ENCODE assay signal across 29 mouse cellular contexts in the genomic region with DNA sequence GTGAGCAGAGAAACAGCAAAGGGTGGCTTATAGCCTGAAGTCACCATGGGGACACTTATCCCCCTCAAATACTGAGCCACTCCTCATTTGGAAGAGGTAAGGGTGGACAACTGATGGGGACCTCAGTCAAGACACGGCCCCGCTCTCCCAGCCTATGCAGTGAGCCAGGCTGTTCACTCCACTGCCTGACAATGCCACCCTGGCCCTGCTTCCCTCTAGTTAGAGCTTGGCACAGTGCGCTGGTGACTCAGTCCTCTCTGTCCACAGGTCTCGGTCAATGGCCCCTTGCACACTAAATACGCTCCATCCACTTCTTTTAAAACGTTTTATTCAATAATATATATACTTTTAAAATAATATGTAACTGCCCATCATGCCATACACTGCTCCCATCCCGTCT. TPM values are rescaled to one million over a fixed set of nuclear protein-coding genes. Genes with fewer than 3 reads are reported as not detected.
DNase-seq lines count a peak whose midpoint lies in the region; TF ChIP-seq lines count a peak whose summit lies in the region.
"Had no signal": no experiment of that assay in that cellular context is flagged by ENCODE, and none has a peak within 500 bp of the region (broad histone marks: within the 10 kb centered on the region; RNA-seq: fewer than 3 reads in every experiment).

No protein-coding gene starts in this region.

- H3K36me3 ChIP-seq in heart, embryonic 10.5 days: peaks cover 55% of the 10 kb centered on the region
- no peaks in the 10 kb centered on the region for H3K36me3 ChIP-seq in heart, adult 2 months (ENCODE audit: control insufficient read depth, insufficient read depth, low read length)

- H3K4me3 ChIP-seq in heart, embryonic 10.5 days: no peak overlapping the region
- no peak overlapping the region for H3K4me3 ChIP-seq in heart, adult 2 months
- H3K4me3 ChIP-seq: embryonic facial prominence, embryonic 10.5 days; embryonic facial prominence, embryonic 13.5 days; erythroblast, embryonic 14.5 days; forebrain, embryonic 13.5 days; heart, embryonic 12.5 days; heart, embryonic 15.5 days; hindbrain, embryonic 10.5 days; hindbrain, embryonic 13.5 days; intestine, embryonic 15.5 days had no signal

- no peak overlapping the region for H3K27ac ChIP-seq in heart, embryonic 10.5 days
- H3K27ac ChIP-seq in heart, adult 2 months: no peak overlapping the region
- H3K27ac ChIP-seq: embryonic facial prominence, embryonic 10.5 days; embryonic facial prominence, embryonic 13.5 days; forebrain, embryonic 13.5 days; heart, embryonic 15.5 days; hindbrain, embryonic 10.5 days; hindbrain, embryonic 13.5 days; intestine, embryonic 15.5 days had no signal

- no peak overlapping the region for H3K9ac ChIP-seq in heart, adult 2 months (ENCODE audit: low read depth, low read length)
- H3K9ac ChIP-seq: embryonic facial prominence, embryonic 13.5 days; forebrain, embryonic 13.5 days; heart, embryonic 12.5 days; heart, embryonic 15.5 days; hindbrain, embryonic 13.5 days; intestine, embryonic 15.5 days had no signal

- intact Hi-C loops in heart, adult 2 months (cut with DNase I): no loop called here

- no peaks in the 10 kb centered on the region for H3K4me1 ChIP-seq in heart, embryonic 10.5 days
- H3K4me1 ChIP-seq in heart, adult 2 months (ENCODE audit: control insufficient read depth, insufficient read depth, low read length): no peaks in the 10 kb centered on the region
- H3K4me1 ChIP-seq: embryonic facial prominence, embryonic 10.5 days; embryonic facial prominence, embryonic 13.5 days; forebrain, embryonic 13.5 days; heart, embryonic 12.5 days; heart, embryonic 15.5 days; hindbrain, embryonic 10.5 days; hindbrain, embryonic 13.5 days; intestine, embryonic 15.5 days had no signal

- H3K27me3 ChIP-seq in heart, embryonic 10.5 days (ENCODE audit: insufficient read depth, poor library complexity, severe bottlenecking): no peaks in the 10 kb centered on the region
- no peaks in the 10 kb centered on the region for H3K27me3 ChIP-seq in heart, adult 2 months (ENCODE audit: control insufficient read depth, insufficient read depth, low read length)
- H3K27me3 ChIP-seq: CH12.LX; embryonic facial prominence, embryonic 13.5 days; forebrain, embryonic 13.5 days; heart, embryonic 12.5 days; heart, embryonic 15.5 days; hindbrain, embryonic 13.5 days; intestine, embryonic 15.5 days; Patski had no signal

- peak; percentile 59 for DNase-seq in heart, embryonic 10.5 days (ENCODE audit: low spot score)
- DNase-seq in heart, adult 2 months: no peak
- DNase-seq in adrenal gland, adult 2 months: peak; percentile 83
- peak; percentile 59 for DNase-seq in adrenal gland, postnatal 10 days
- DNase-seq in adrenal gland, postnatal 36 days: peak; percentile 80
- DNase-seq in lung, adult 18-20 months: no peak
- no peak for DNase-seq in thymus, postnatal 10 days (ENCODE audit: low spot score in 2 of 2)
- DNase-seq: B cell, adult 2 months; cerebellum, adult 11-12 months; cerebellum, adult 8-10 months; cerebellum, postnatal 10 days; cerebellum, postnatal 36 days; embryo, embryonic 11 days; gastrocnemius, postnatal 10 days; gastrocnemius, postnatal 36 days; heart, postnatal 10 days; heart, postnatal 36 days had no signal

- no peak for TF ChIP-seq POLR2A in heart, adult 2 months (IDR thresholded peaks at IDR 0.05; ENCODE audit: insufficient read depth, low read depth, low read length)

- H3K9me3 ChIP-seq in heart, embryonic 10.5 days: no peaks in the 10 kb centered on the region
- H3K9me3 ChIP-seq: embryonic facial prominence, embryonic 10.5 days; embryonic facial prominence, embryonic 13.5 days; forebrain, embryonic 13.5 days; G1E; heart, embryonic 12.5 days; heart, embryonic 15.5 days; hindbrain, embryonic 10.5 days; hindbrain, embryonic 13.5 days; intestine, embryonic 15.5 days had no signal

- no peaks in the 10 kb centered on the region for H3K79me2 ChIP-seq in heart, adult 2 months (replicated peaks; ENCODE audit: control insufficient read depth, insufficient read depth, low read length)

- 88% methylated on average over 7 of the region's 7 CpGs for WGBS in heart, embryonic 10.5 days
- WGBS in heart, adult 2 months: 90% methylated on average over 7 of the region's 7 CpGs

- TF ChIP-seq CTCF in heart, adult 2 months (IDR thresholded peaks at IDR 0.05): no peak

- TF ChIP-seq EP300 in heart, adult 2 months (IDR thresholded peaks at IDR 0.05; ENCODE audit: insufficient read depth, low read depth, low read length): no peak

RNA-seq across cellular contexts. Expression of gene Cfap20, which starts 13.0 kb away (rescaled TPM):
- polyA plus RNA-seq in heart, embryonic 10.5 days (2016; fragmentation: Nextera tagmentation; extraction: Ambion mirVana): 126 and 129 TPM in 2 replicates
- 10 to 100 TPM; 21.8 to 24.2 TPM for total RNA-seq in heart, adult 2 months (2021)
- polyA plus RNA-seq in heart, adult 2 months (2012; rRNA removed): 27.4 and 35.2 TPM in 2 replicates
- total RNA-seq in adrenal gland, adult 2 months (2021): 10 to 100 TPM; 40.7 to 42.4 TPM
- polyA plus RNA-seq in adrenal gland, adult 2 months (2012; rRNA removed): 49.1 and 62.3 TPM in 2 replicates
- total RNA-seq in adrenal gland, postnatal 10 days (2021): 10 to 100 TPM; 48.4 to 57.7 TPM
- total RNA-seq in adrenal gland, postnatal 36 days (2021): 10 to 100 TPM; 33.1 to 44.8 TPM

RNA-seq across cellular contexts. Expression of gene Csnk2a2, which starts 42.2 kb away (rescaled TPM):
- 7.4 and 11.5 TPM in 2 replicates for polyA plus RNA-seq in heart, embryonic 10.5 days (2016; fragmentation: Nextera tagmentation; extraction: Ambion mirVana)
- total RNA-seq in heart, adult 2 months (2021): 10 to 100 TPM; 28.6 to 31.0 TPM
- 11.0 and 20.6 TPM in 2 replicates for polyA plus RNA-seq in heart, adult 2 months (2012; rRNA removed)
- 10 to 100 TPM; 59.4 to 86.9 TPM for total RNA-seq in adrenal gland, adult 2 months (2021)
- 10.0 and 13.9 TPM in 2 replicates for polyA plus RNA-seq in adrenal gland, adult 2 months (2012; rRNA removed)
- 10 to 100 TPM; 68.8 to 70.0 TPM for total RNA-seq in adrenal gland, postnatal 10 days (2021)
- total RNA-seq in adrenal gland, postnatal 36 days (2021): 10 to 100 TPM; 74.0 to 87.9 TPM

Comparison
In these comparisons a context has a peak if more than half of its experiments do, and no peak if none do; other contexts are left out.
1. DNase-seq: peak in heart, embryonic 10.5 days (single experiment), adrenal gland, adult 2 months (single experiment), adrenal gland, postnatal 10 days (single experiment) and adrenal gland, postnatal 36 days (2 of 2); none in heart, adult 2 months (0 of 2), lung, adult 18-20 months (0 of 2) and thymus, postnatal 10 days (0 of 2).